Mouse (Mus musculus) small intestine, adult 2 months (tissue): ENCODE measurements around the gene Jam3. TPM values are rescaled to one million over a fixed set of nuclear protein-coding genes. Genes with fewer than 3 reads are reported as not detected.

Source experiments
- H3K27ac ChIP-seq: fragments of 200-500 bp; 2 replicates; pipeline ENCODE4 v1.5.1; 2012; ENCODE audit warnings: low read depth, low read length, control low read depth, inconsistent platforms; ENCODE audit not compliant: insufficient read depth
- H3K27me3 ChIP-seq: fragments of 200-500 bp; 2 replicates; pipeline ENCODE4 v1.6.1; 2012; ENCODE audit warnings: mild to moderate bottlenecking, moderate library complexity, low read length, inconsistent platforms; ENCODE audit not compliant: control insufficient read depth, insufficient read depth
- H3K36me3 ChIP-seq: fragments of 200-500 bp; 2 replicates; pipeline ENCODE4 v1.6.1; 2012; ENCODE audit warnings: mild to moderate bottlenecking, low read length, control low read depth, inconsistent platforms; ENCODE audit not compliant: control insufficient read depth, insufficient read depth
- H3K4me1 ChIP-seq: fragments of 200-500 bp; 2 replicates; pipeline ENCODE4 v1.6.1; 2012; ENCODE audit warnings: low read length, inconsistent platforms, mixed read lengths; ENCODE audit not compliant: control insufficient read depth, insufficient read depth, insufficient read length
- H3K4me3 ChIP-seq: fragments of 200-500 bp; 2 replicates; pipeline ENCODE4 v1.5.1; 2012; ENCODE audit warnings: low read depth, mild to moderate bottlenecking, control low read depth, inconsistent platforms, low read length, moderate library complexity
- CTCF ChIP-seq: fragments of 200-500 bp; IDR thresholded peaks from 2 replicates; pipeline ENCODE4 v1.5.1; 2012; ENCODE audit warnings: low read depth, mild to moderate bottlenecking, control low read depth, inconsistent platforms, low read length, moderate library complexity, mixed read lengths; ENCODE audit not compliant: insufficient replicate concordance, insufficient read length; ENCODE audit errors: extremely low read depth
- POLR2A ChIP-seq: fragments of 200-500 bp; IDR thresholded peaks from 2 replicates; pipeline ENCODE4 v1.6.1; 2012; ENCODE audit warnings: low read depth, mild to moderate bottlenecking, control low read depth, inconsistent platforms, low read length, moderate library complexity
- WGBS: fragments of 180-500 bp; shearing (Covaris S2); methylation state at CpG from one replicate; pipeline ENCODE4 v1.1.7; 2018; 5-methylcytosine and 5-hydroxymethylcytosine counted together
- polyA plus RNA-seq: library from polyadenylated mRNA; depleted of rRNA; stranded (reverse); fragments of >200 nt; gene quantifications from 2 replicates; pipeline ENCODE4 v1.2.3, GENCODE M21; 2012

The Jam3 gene
- polyA plus RNA-seq, 1 experiment = 3.5 TPM

- 65% methylated on average over 4 of the region's 4 CpGs for WGBS
- TF ChIP-seq CTCF (no peak), POLR2A (no peak)
- Histone ChIP-seq H3K27me3 (no peaks in the 10 kb centered on the region), H3K36me3 (peaks cover 22% of the 10 kb centered on the region), H3K4me1 (no peaks in the 10 kb centered on the region), H3K27ac (no peak overlapping the region), H3K4me3 (no peak overlapping the region)
Observed at GRCm38 (mm10) chr9:27098092-27098491, 57.1 kb downstream of the Jam3 start.

GRCm38 (mm10) chr9:27092916-27093315, 62.3 kb downstream of the Jam3 start:
- Histone ChIP-seq H3K4me1 (no peaks in the 10 kb centered on the region), H3K27me3 (no peaks in the 10 kb centered on the region), H3K27ac (no peak overlapping the region), H3K4me3 (no peak overlapping the region), H3K36me3 (peaks cover 47% of the 10 kb centered on the region)
- TF ChIP-seq POLR2A = no peak
- no peak for TF ChIP-seq CTCF
- WGBS = 94% methylated on average over 6 of the region's 6 CpGs

GRCm38 (mm10) chr9:27090801-27091775, 64.1 kb downstream of the Jam3 start:
- TF ChIP-seq POLR2A (no peak), CTCF (no peak)
- WGBS = 91% methylated on average over 13 of the region's 13 CpGs
- H3K4me3 ChIP-seq = no peak overlapping the region
- peaks cover 52% of the 10 kb centered on the region for H3K36me3 ChIP-seq
- no peaks in the 10 kb centered on the region for H3K4me1 ChIP-seq
- H3K27me3 ChIP-seq = no peaks in the 10 kb centered on the region
- no peak overlapping the region for H3K27ac ChIP-seq

GRCm38 (mm10) chr9:27090134-27090533, 65.1 kb downstream of the Jam3 start:
- Histone ChIP-seq H3K27me3 (no peaks in the 10 kb centered on the region), H3K36me3 (peaks cover 47% of the 10 kb centered on the region), H3K27ac (no peak overlapping the region), H3K4me3 (no peak overlapping the region), H3K4me1 (no peaks in the 10 kb centered on the region)
- WGBS = 95% methylated on average over 1 of the region's 1 CpGs
- TF ChIP-seq POLR2A (no peak), CTCF (no peak)

GRCm38 (mm10) chr9:27087402-27087801, 67.8 kb downstream of the Jam3 start:
- H3K27me3 ChIP-seq = no peaks in the 10 kb centered on the region
- H3K4me1 ChIP-seq = no peaks in the 10 kb centered on the region
- WGBS = 91% methylated on average over 3 of the region's 3 CpGs
- H3K4me3 ChIP-seq = no peak overlapping the region
- peaks cover 47% of the 10 kb centered on the region for H3K36me3 ChIP-seq
- TF ChIP-seq CTCF (no peak), POLR2A (no peak)
- no peak overlapping the region for H3K27ac ChIP-seq

- H3K4me3 ChIP-seq = no peak overlapping the region
- H3K36me3 ChIP-seq = peaks cover 44% of the 10 kb centered on the region
- 89% methylated on average over 5 of the region's 5 CpGs for WGBS
- H3K27me3 ChIP-seq = no peaks in the 10 kb centered on the region
- no peak overlapping the region for H3K27ac ChIP-seq
- TF ChIP-seq POLR2A (no peak), CTCF (no peak)
- no peaks in the 10 kb centered on the region for H3K4me1 ChIP-seq
Observed at GRCm38 (mm10) chr9:27086256-27086655, 69.0 kb downstream of the Jam3 start.

GRCm38 (mm10) chr9:27075812-27076211, 79.4 kb downstream of the Jam3 start:
- H3K27me3 ChIP-seq = no peaks in the 10 kb centered on the region
- H3K4me1 ChIP-seq = no peaks in the 10 kb centered on the region
- peaks cover 20% of the 10 kb centered on the region for H3K36me3 ChIP-seq
- TF ChIP-seq CTCF = no peak
- TF ChIP-seq POLR2A = no peak
- no peak overlapping the region for H3K27ac ChIP-seq
- no peak overlapping the region for H3K4me3 ChIP-seq
